Mouse (Mus musculus): ENCODE data around the gene Gm13889. TPM values are rescaled to one million over a fixed set of nuclear protein-coding genes. Genes with fewer than 3 reads are reported as not detected.

Gm13889 gene
- polyA plus RNA-seq, 1 experiment from 2014 or later: 3.3 TPM

DNA sequence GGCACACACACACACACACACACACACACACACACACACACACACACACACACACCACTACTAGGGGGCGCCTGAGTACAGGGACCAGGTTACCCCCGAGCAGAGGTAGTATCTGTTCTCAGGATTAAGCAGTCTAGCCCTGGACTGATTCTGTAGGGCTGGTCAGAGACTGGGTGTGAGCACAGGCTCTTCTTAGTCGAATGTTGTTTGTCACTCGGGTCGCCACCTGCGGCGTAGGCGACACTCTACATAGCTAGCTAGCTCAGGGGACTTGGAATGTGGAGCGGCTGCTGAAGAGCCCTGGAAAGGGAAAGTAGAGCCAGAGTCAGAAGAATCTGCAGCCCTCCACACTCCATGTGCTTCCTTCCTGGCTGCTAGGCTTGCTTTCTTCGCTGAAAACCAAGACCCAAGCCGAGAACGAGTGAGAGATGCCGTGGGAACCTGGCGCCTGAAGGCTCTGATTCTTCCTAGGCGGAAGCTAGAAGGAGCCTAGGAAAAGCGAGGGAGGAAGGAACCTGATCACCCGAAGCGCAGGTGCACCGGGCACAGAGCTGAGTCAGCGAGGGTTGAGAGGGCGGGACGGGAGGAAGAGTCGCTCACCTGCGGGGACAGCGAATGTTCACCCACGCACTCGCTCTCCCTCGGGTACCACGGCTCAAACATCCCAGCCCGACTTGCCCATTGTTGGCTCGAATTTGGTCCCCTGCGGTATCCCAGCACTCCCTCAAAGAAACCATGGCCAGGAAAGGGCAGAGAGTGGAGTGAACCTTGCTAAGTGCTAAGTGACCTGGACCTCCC, 2.0 kb downstream of the Gm13889 start:
- Histone ChIP-seq H3K4me1 (replicated peaks; ENCODE audit: control insufficient read depth, insufficient read depth, low read length) (peaks cover 3% of the 10 kb centered on the region; the same call in 1 of the 2 replicates), H3K9me3 (ENCODE audit: control insufficient read depth, low read length) (no peaks in the 10 kb centered on the region), H3K9ac (ENCODE audit: low read depth, low read length) (peak overlapping the region; percentile 32; the same call in 1 of the 2 replicates), H3K4me3 (ENCODE audit: low read depth, low read length) (peak overlapping the region; percentile 58), H3K27me3 (ENCODE audit: control insufficient read depth, insufficient read depth, low read length) (peaks cover 36% of the 10 kb centered on the region), H3K4me2 (replicated peaks; ENCODE audit: low read depth, low read length) (peak overlapping the region; percentile 99), H3K36me3 (ENCODE audit: control insufficient read depth, insufficient read depth, low read length) (no peaks in the 10 kb centered on the region), H3K27ac (ENCODE audit: low read depth, low read length) (no peak overlapping the region)
- ATAC-seq (ENCODE audit: low FRiP score) (no peak), DNase-seq (ENCODE audit: low spot score) (peak; percentile 55)
- WGBS: under 1% methylated on average over 32 of the region's 32 CpGs

DNA sequence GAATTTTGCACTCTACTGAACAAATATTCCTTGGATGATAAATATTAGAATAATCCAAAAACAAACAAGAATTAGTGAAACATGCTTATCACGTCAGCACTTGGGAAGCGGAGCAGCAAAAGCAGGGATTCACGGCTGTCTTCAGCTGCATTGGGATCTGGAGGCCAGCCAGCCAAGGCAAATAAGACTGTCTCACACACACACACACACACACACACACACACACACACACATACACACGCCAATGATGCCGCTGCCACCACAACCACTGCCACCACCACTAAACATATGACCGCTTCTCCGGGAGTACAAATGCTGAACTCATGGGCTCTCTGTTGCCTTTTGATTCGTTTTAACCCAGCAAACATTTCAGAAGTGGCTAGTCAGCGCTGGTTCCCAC, 3.3 kb downstream of the Gm13889 start:
- Histone ChIP-seq H3K4me3 (ENCODE audit: low read depth, low read length) (no peak overlapping the region), H3K27ac (ENCODE audit: low read depth, low read length) (no peak overlapping the region), H3K27me3 (ENCODE audit: control insufficient read depth, insufficient read depth, low read length) (peaks cover 36% of the 10 kb centered on the region), H3K4me2 (replicated peaks; ENCODE audit: low read depth, low read length) (no peak overlapping the region), H3K9ac (ENCODE audit: low read depth, low read length) (no peak overlapping the region), H3K36me3 (ENCODE audit: control insufficient read depth, insufficient read depth, low read length) (no peaks in the 10 kb centered on the region), H3K9me3 (ENCODE audit: control insufficient read depth, low read length) (no peaks in the 10 kb centered on the region), H3K4me1 (replicated peaks; ENCODE audit: control insufficient read depth, insufficient read depth, low read length) (peaks cover 3% of the 10 kb centered on the region; the same call in 1 of the 2 replicates)
- DNase-seq (ENCODE audit: low spot score): no peak
- ATAC-seq (ENCODE audit: low FRiP score): no peak
- WGBS: 87% methylated on average over 9 of the region's 9 CpGs

DNA sequence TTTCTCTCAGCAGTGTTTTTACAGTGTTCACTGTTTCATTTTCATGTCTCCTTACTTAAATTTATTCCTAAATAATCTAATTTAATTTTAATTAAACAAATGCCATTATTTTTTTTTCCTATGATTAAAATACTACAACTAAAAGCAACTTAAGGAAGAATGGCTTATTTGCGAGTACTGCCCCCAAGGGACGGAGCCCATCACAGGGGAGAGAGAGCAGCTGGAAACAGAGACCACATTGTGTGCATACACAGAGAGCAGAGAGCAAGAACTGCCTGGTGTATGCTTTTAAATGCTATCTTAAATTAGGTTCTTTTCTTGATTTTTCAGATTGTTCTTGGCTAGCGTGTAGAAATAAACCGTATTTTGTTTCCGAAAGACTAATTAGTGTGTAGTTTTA, 10.0 kb downstream of the Gm13889 start:
- Histone ChIP-seq H3K9me3 (ENCODE audit: control insufficient read depth, low read length) (no peaks in the 10 kb centered on the region), H3K9ac (ENCODE audit: low read depth, low read length) (no peak overlapping the region), H3K4me2 (replicated peaks; ENCODE audit: low read depth, low read length) (no peak overlapping the region), H3K27me3 (ENCODE audit: control insufficient read depth, insufficient read depth, low read length) (no peaks in the 10 kb centered on the region), H3K4me3 (ENCODE audit: low read depth, low read length) (no peak overlapping the region), H3K36me3 (ENCODE audit: control insufficient read depth, insufficient read depth, low read length) (no peaks in the 10 kb centered on the region), H3K4me1 (replicated peaks; ENCODE audit: control insufficient read depth, insufficient read depth, low read length) (no peaks in the 10 kb centered on the region), H3K27ac (ENCODE audit: low read depth, low read length) (no peak overlapping the region)
- WGBS: 66% methylated on average over 5 of the region's 5 CpGs
- no peak for ATAC-seq (ENCODE audit: low FRiP score)
- no peak for DNase-seq (ENCODE audit: low spot score)

DNA sequence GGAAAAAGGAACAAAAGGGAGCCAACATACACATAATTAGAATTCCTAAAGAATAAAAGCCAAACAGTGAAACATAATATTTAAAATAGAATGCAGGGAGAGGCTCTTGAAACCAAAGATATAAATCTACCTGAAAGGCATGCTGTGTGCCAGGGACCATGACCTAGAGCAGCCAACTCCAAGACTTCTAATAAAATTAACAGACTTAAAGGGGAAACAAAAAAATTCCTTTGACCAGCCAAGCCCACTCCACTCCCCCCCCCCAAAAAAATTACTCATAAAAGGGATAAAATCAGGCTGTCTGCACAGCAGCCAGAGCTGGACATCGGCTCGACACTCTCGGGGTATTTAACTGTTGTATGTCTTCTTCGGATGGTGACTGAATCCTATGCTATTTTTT, 12.1 kb downstream of the Gm13889 start:
- Histone ChIP-seq H3K9ac (ENCODE audit: low read depth, low read length) (no peak overlapping the region), H3K9me3 (ENCODE audit: control insufficient read depth, low read length) (no peaks in the 10 kb centered on the region), H3K27ac (ENCODE audit: low read depth, low read length) (no peak overlapping the region), H3K4me3 (ENCODE audit: low read depth, low read length) (no peak overlapping the region), H3K4me2 (replicated peaks; ENCODE audit: low read depth, low read length) (no peak overlapping the region), H3K4me1 (replicated peaks; ENCODE audit: control insufficient read depth, insufficient read depth, low read length) (no peaks in the 10 kb centered on the region), H3K36me3 (ENCODE audit: control insufficient read depth, insufficient read depth, low read length) (no peaks in the 10 kb centered on the region), H3K27me3 (ENCODE audit: control insufficient read depth, insufficient read depth, low read length) (no peaks in the 10 kb centered on the region)
- 96% methylated on average over 4 of the region's 4 CpGs for WGBS
- no peak for ATAC-seq (ENCODE audit: low FRiP score)
- DNase-seq (ENCODE audit: low spot score): no peak

DNA sequence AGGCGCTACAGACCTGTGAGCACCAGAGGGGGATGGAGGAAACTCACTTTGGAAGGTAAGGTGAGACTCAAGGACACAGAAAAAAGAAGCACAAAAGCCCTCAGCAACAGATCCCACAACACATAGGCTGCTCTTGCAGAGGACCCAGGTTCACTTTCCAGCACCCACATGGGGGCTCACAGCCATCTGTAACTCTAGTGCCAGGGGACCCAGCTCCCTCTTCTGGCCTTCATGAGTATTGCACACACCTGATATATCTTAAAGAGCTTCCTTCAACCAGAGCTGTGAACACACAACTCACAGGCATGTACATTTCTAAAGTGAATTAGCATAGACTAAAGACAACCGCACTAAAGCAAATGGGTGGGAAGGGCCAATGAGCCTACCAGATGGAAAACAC, 12.9 kb downstream of the Gm13889 start:
- Histone ChIP-seq H3K27ac (ENCODE audit: low read depth, low read length) (no peak overlapping the region), H3K9me3 (ENCODE audit: control insufficient read depth, low read length) (no peaks in the 10 kb centered on the region), H3K36me3 (ENCODE audit: control insufficient read depth, insufficient read depth, low read length) (no peaks in the 10 kb centered on the region), H3K4me3 (ENCODE audit: low read depth, low read length) (no peak overlapping the region), H3K27me3 (ENCODE audit: control insufficient read depth, insufficient read depth, low read length) (no peaks in the 10 kb centered on the region), H3K4me2 (replicated peaks; ENCODE audit: low read depth, low read length) (no peak overlapping the region), H3K4me1 (replicated peaks; ENCODE audit: control insufficient read depth, insufficient read depth, low read length) (no peaks in the 10 kb centered on the region), H3K9ac (ENCODE audit: low read depth, low read length) (no peak overlapping the region)
- ATAC-seq (ENCODE audit: low FRiP score) (no peak), DNase-seq (ENCODE audit: low spot score) (no peak)
- 88% methylated on average over 2 of the region's 2 CpGs for WGBS

DNA sequence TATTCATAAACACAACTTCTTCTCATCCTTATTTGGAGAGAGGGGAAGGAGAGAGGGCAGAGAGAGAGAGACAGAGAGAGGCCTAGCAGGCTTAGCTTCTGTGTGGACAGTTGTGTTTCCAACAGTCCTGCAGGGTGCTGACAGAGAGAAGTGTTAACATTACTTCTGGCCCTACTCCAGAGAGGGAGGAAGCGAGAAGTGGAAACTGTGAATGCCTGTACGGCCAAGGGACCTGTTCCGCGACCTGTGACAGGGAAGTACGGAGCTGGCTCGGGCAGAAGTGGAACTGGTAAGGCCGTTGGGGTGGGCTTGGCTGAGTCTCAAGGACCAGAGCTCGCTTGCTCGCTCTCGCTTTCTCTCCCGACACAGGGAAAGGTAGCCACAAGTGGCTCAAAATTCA, 15.3 kb downstream of the Gm13889 start:
- no peaks in the 10 kb centered on the region for H3K36me3 ChIP-seq (ENCODE audit: control insufficient read depth, insufficient read depth, low read length)
- H3K27ac ChIP-seq (ENCODE audit: low read depth, low read length): no peak overlapping the region
- H3K9ac ChIP-seq (ENCODE audit: low read depth, low read length): no peak overlapping the region
- H3K9me3 ChIP-seq (ENCODE audit: control insufficient read depth, low read length): no peaks in the 10 kb centered on the region
- WGBS: 88% methylated on average over 11 of the region's 11 CpGs
- no peaks in the 10 kb centered on the region for H3K27me3 ChIP-seq (ENCODE audit: control insufficient read depth, insufficient read depth, low read length)
- H3K4me2 ChIP-seq (replicated peaks; ENCODE audit: low read depth, low read length): no peak overlapping the region
- DNase-seq (ENCODE audit: low spot score) (no peak), ATAC-seq (ENCODE audit: low FRiP score) (no peak)
- H3K4me3 ChIP-seq (ENCODE audit: low read depth, low read length): no peak overlapping the region
- H3K4me1 ChIP-seq (replicated peaks; ENCODE audit: control insufficient read depth, insufficient read depth, low read length): no peaks in the 10 kb centered on the region

DNA sequence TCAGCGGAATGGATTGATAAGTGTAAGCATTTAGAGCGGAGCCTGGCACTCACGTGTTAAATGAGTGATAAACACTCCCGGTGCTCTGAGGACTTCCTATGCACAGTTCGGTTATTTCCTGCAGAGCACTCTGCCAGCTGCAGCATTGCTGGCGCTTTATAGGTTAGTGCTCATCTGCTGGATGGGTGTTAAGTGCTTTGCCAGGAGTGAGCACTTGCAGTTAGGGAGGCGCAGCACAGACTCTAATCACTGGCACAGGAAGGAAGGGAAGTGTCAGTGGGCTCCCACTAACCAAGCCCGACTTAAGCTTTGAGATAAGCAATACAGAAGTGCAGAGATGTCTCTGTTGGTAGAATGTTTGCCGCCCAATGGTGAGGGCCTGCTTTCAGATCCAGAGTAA, 18.5 kb downstream of the Gm13889 start:
- no peaks in the 10 kb centered on the region for H3K27me3 ChIP-seq (ENCODE audit: control insufficient read depth, insufficient read depth, low read length)
- H3K9me3 ChIP-seq (ENCODE audit: control insufficient read depth, low read length): no peaks in the 10 kb centered on the region
- H3K27ac ChIP-seq (ENCODE audit: low read depth, low read length): no peak overlapping the region
- WGBS: 84% methylated on average over 9 of the region's 9 CpGs
- no peak overlapping the region for H3K9ac ChIP-seq (ENCODE audit: low read depth, low read length)
- DNase-seq (ENCODE audit: low spot score) (no peak), ATAC-seq (ENCODE audit: low FRiP score) (no peak)
- no peaks in the 10 kb centered on the region for H3K4me1 ChIP-seq (replicated peaks; ENCODE audit: control insufficient read depth, insufficient read depth, low read length)
- no peak overlapping the region for H3K4me2 ChIP-seq (replicated peaks; ENCODE audit: low read depth, low read length)
- H3K4me3 ChIP-seq (ENCODE audit: low read depth, low read length): no peak overlapping the region
- no peaks in the 10 kb centered on the region for H3K36me3 ChIP-seq (ENCODE audit: control insufficient read depth, insufficient read depth, low read length)

DNA sequence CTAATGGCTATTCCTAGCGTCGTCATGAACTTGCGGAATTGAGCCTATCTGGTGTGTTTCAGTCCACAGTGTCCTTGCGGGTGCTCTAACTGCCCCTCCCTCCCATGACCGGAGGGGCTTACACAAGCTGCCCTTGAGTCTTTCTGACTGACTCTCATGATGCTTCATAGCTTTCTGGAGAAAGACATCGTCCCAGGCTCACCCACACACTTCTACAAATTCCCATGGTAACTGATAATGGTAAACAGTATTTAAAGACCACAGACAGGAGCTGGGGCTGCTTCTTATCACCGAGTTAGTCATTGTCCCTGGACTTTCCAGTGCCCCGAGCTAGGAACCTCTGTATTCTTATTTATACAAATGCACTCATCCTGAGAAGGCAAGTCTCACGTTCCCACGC, 28.1 kb downstream of the Gm13889 start:
- Histone ChIP-seq H3K4me2 (replicated peaks; ENCODE audit: low read depth, low read length) (no peak overlapping the region), H3K4me1 (replicated peaks; ENCODE audit: control insufficient read depth, insufficient read depth, low read length) (no peaks in the 10 kb centered on the region), H3K9me3 (ENCODE audit: control insufficient read depth, low read length) (no peaks in the 10 kb centered on the region), H3K27ac (ENCODE audit: low read depth, low read length) (no peak overlapping the region), H3K27me3 (ENCODE audit: control insufficient read depth, insufficient read depth, low read length) (no peaks in the 10 kb centered on the region), H3K36me3 (ENCODE audit: control insufficient read depth, insufficient read depth, low read length) (no peaks in the 10 kb centered on the region), H3K9ac (ENCODE audit: low read depth, low read length) (no peak overlapping the region), H3K4me3 (ENCODE audit: low read depth, low read length) (no peak overlapping the region)
- DNase-seq (ENCODE audit: low spot score) (no peak), ATAC-seq (ENCODE audit: low FRiP score) (no peak)
- 90% methylated on average over 10 of the region's 10 CpGs for whole genome bisulfite sequencing

DNA sequence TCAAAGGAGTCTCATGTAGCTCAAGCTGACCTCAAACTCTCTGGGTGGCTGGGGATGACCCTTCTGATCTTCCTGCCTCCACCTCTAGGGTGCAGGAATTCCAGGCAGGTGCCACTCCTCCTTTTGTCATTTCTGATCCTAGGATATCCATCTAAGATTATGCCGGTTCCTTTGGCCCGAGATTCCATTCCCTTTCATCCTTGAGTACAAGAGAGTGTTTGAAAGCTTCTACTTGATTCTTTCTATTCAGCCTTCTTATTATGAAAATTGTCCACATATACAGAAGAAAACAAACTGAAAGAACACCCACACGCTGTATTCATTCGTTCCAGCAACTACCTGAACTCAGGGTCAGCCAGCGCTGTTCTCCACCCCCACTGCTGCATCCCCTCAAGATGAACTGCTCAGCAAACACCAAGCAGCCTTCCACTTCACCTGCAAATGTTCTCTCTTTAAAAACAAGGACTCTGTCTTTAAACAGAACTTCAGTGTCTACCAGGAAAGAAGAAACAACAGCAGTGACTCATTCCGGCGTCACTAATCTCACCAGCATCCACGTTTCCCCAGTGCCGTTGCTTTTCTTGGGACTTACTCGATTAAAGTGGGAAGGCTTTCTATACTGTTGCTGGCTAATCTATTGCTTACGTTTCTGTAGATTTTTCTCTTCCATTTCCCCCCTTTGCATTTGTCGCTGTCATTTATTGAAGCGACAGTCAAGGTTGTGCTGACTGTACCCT, 29.1 kb downstream of the Gm13889 start:
- no peaks in the 10 kb centered on the region for H3K36me3 ChIP-seq (ENCODE audit: control insufficient read depth, insufficient read depth, low read length)
- WGBS: 77% methylated on average over 13 of the region's 13 CpGs
- no peak overlapping the region for H3K4me3 ChIP-seq (ENCODE audit: low read depth, low read length)
- ATAC-seq (ENCODE audit: low FRiP score) (no peak), DNase-seq (ENCODE audit: low spot score) (no peak)
- H3K9ac ChIP-seq (ENCODE audit: low read depth, low read length): no peak overlapping the region
- H3K4me2 ChIP-seq (replicated peaks; ENCODE audit: low read depth, low read length): no peak overlapping the region
- H3K27ac ChIP-seq (ENCODE audit: low read depth, low read length): no peak overlapping the region
- H3K9me3 ChIP-seq (ENCODE audit: control insufficient read depth, low read length): no peaks in the 10 kb centered on the region
- H3K4me1 ChIP-seq (replicated peaks; ENCODE audit: control insufficient read depth, insufficient read depth, low read length): no peaks in the 10 kb centered on the region
- H3K27me3 ChIP-seq (ENCODE audit: control insufficient read depth, insufficient read depth, low read length): no peaks in the 10 kb centered on the region

Data from hindbrain, embryonic 11.5 days (tissue).